Mouse (Mus musculus) G1E (cell line): Measurements from ENCODE around the gene Mpped2.

Experiments
- CTCF ChIP-seq: IDR thresholded peaks from 2 replicates; pipeline ENCODE4 v1.5.1; 2012; ENCODE audit warnings: low read depth, low read length, inconsistent platforms, mixed read lengths
- TAL1 ChIP-seq: conservative IDR thresholded peaks from 2 replicates; pipeline ENCODE4 v1.6.1; 2012; ENCODE audit warnings: low read depth, low read length, inconsistent platforms, mixed read lengths

DNA sequence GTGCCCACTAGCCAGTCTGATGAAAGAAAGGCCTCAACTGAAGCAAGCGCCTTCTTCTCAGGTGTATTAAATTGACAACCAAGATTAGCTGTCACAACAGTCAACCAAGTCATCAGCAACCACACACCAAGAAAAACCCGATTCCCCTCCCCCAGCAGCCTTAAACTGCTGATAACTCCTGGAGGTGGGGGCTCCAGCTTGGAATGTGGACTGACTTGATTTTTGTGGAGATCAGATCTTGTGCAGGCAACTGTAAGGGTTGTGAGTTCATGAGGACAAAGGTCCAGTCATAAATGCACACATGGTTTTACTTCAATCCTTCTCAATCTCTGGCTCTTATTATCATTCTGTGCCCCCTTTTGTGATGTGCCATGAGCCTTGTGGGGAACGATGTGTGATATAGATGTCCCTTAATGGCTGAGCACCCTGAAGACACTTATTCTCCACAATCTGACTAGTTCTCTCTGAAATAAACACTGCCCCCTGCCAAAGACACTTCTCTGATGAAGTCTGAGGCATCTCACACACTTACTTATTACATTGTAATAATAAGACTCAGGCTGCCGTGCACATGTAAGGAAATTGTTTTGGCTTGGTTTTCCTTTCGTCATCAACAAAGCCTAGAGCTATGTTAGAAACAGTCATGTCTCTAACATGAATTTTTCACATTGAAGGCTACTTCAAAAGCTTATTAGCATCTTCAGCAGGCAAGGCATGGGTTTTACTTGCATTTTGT lies 13.2 kb upstream of the Mpped2 start:
- no peak for TF ChIP-seq CTCF
- TF ChIP-seq TAL1 = no peak
